Mouse (Mus musculus) embryonic facial prominence, embryonic 12.5 days (tissue): ENCODE data around the gene Spata5. TPM values are rescaled to one million over a fixed set of nuclear protein-coding genes. Genes with fewer than 3 reads are reported as not detected.
"Not testable (repeated sequence)": the region's sequence is repeated elsewhere in the genome, so short reads cannot be mapped to it uniquely, and the experiment has no call there.

Source experiments
- ATAC-seq: fragments of 200-750 bp; cut with Nextera tagmentation; 2 replicates; pipeline ENCODE4 v1.8.0; 2017; ENCODE audit not compliant: insufficient number of reproducible peaks, insufficient read depth, low FRiP score, low TSS enrichment
- H3K27ac ChIP-seq: fragments of 300-500 bp; sonication (generic); 2 replicates; pipeline ENCODE4 v1.5.1; 2016; ENCODE audit warnings: mild to moderate bottlenecking
- H3K27me3 ChIP-seq: fragments of 300-500 bp; sonication (generic); 2 replicates; pipeline ENCODE4 v1.6.1; 2016; ENCODE audit warnings: mild to moderate bottlenecking, moderate library complexity
- H3K36me3 ChIP-seq: fragments of 300-500 bp; sonication (generic); 2 replicates; pipeline ENCODE4 v1.6.1; 2016; ENCODE audit warnings: mild to moderate bottlenecking
- H3K4me1 ChIP-seq: fragments of 300-500 bp; sonication (generic); 2 replicates; pipeline ENCODE4 v1.6.1; 2016
- H3K4me2 ChIP-seq: fragments of 300-500 bp; sonication (generic); replicated peaks from 2 replicates; pipeline ENCODE4 v1.6.1; 2016; ENCODE audit warnings: mild to moderate bottlenecking, moderate library complexity
- H3K4me3 ChIP-seq: fragments of 300-500 bp; sonication (generic); 2 replicates; pipeline ENCODE4 v1.5.1; 2016; ENCODE audit warnings: mild to moderate bottlenecking
- H3K9ac ChIP-seq: fragments of 300-500 bp; sonication (generic); 2 replicates; pipeline ENCODE4 v1.6.1; 2016; ENCODE audit warnings: mild to moderate bottlenecking, moderate library complexity
- H3K9me3 ChIP-seq: fragments of 300-500 bp; sonication (generic); 2 replicates; pipeline ENCODE4 v1.6.1; 2016; ENCODE audit warnings: mild to moderate bottlenecking, moderate library complexity
- WGBS: fragments of 180-500 bp; shearing (Covaris S2); methylation state at CpG from one replicate; pipeline ENCODE4 v1.1.7; 2016; 5-methylcytosine and 5-hydroxymethylcytosine counted together
- polyA plus RNA-seq: library from polyadenylated mRNA; unstranded; fragments of >200 nt; fragmentation: Nextera tagmentation; extraction: Ambion mirVana; gene quantifications from 2 replicates; pipeline ENCODE4 v1.2.1, GENCODE M21; 2016

Gene Spata5
- polyA plus RNA-seq, 1 experiment from 2014 or later, result 50.0 TPM

- Histone ChIP-seq H3K9ac (no peak overlapping the region), H3K4me1 (no peaks in the 10 kb centered on the region), H3K9me3 (no peaks in the 10 kb centered on the region), H3K27ac (no peak overlapping the region), H3K36me3 (no peaks in the 10 kb centered on the region), H3K27me3 (no peaks in the 10 kb centered on the region), H3K4me3 (no peak overlapping the region), H3K4me2 (no peak overlapping the region)
- ATAC-seq, result no peak
These were observed 98.9 kb downstream of the Spata5 start for GRCm38 (mm10) chr3:37518611-37519010.

GRCm38 (mm10) chr3:37520334-37521023 lies 100.8 kb downstream of the Spata5 start:
- 89% methylated on average over 3 of the region's 3 CpGs for WGBS
- Histone ChIP-seq H3K27me3 (no peaks in the 10 kb centered on the region), H3K9ac (no peak overlapping the region), H3K9me3 (no peaks in the 10 kb centered on the region), H3K27ac (no peak overlapping the region), H3K4me2 (no peak overlapping the region), H3K4me1 (no peaks in the 10 kb centered on the region), H3K4me3 (no peak overlapping the region), H3K36me3 (no peaks in the 10 kb centered on the region)
- ATAC-seq, result no peak

- Histone ChIP-seq H3K4me1 (no peaks in the 10 kb centered on the region), H3K27me3 (no peaks in the 10 kb centered on the region), H3K9me3 (0 out of 2 replicates have a peak, but pooled peaks cover 3% of the 10 kb centered on the region), H3K36me3 (0 out of 2 replicates have a peak, but pooled peaks cover 4% of the 10 kb centered on the region), H3K27ac (no peak overlapping the region), H3K4me3 (no peak overlapping the region), H3K4me2 (no peak overlapping the region), H3K9ac (no peak overlapping the region)
- no peak for ATAC-seq
These were observed 112.4 kb downstream of the Spata5 start for GRCm38 (mm10) chr3:37532079-37532478.

GRCm38 (mm10) chr3:37540701-37541100 lies 121.0 kb downstream of the Spata5 start:
- not testable (repeated sequence) for H3K4me1 ChIP-seq, H3K36me3 ChIP-seq
- 95% methylated on average over 2 of the region's 2 CpGs for WGBS

GRCm38 (mm10) chr3:37546351-37546750 lies 126.7 kb downstream of the Spata5 start:
- H3K4me1 ChIP-seq, result no peaks in the 10 kb centered on the region

More at GRCm38 (mm10) chr3:37540701-37541100, 121.0 kb downstream of the Spata5 start:
- H3K9me3 ChIP-seq, H3K27ac ChIP-seq, H3K4me3 ChIP-seq, H3K9ac ChIP-seq, H3K4me2 ChIP-seq, H3K27me3 ChIP-seq, ATAC-seq: not testable (repeated sequence)

GRCm38 (mm10) chr3:37550190-37550589 lies 130.5 kb downstream of the Spata5 start:
- H3K4me2 ChIP-seq, result no peak overlapping the region
- H3K9me3 ChIP-seq, result no peaks in the 10 kb centered on the region
- WGBS, result 87% methylated on average over 3 of the region's 3 CpGs
- no peaks in the 10 kb centered on the region for H3K36me3 ChIP-seq
- H3K4me3 ChIP-seq, result no peak overlapping the region
- H3K4me1 ChIP-seq, result no peaks in the 10 kb centered on the region
- H3K27me3 ChIP-seq, result no peaks in the 10 kb centered on the region
- no peak for ATAC-seq
- H3K9ac ChIP-seq, result no peak overlapping the region
- H3K27ac ChIP-seq, result no peak overlapping the region

More at GRCm38 (mm10) chr3:37546351-37546750, 126.7 kb downstream of the Spata5 start:
- H3K4me2 ChIP-seq, result no peak overlapping the region
- no peaks in the 10 kb centered on the region for H3K36me3 ChIP-seq
- H3K4me3 ChIP-seq, result no peak overlapping the region
- no peak overlapping the region for H3K27ac ChIP-seq
- no peaks in the 10 kb centered on the region for H3K9me3 ChIP-seq
- ATAC-seq, result no peak
- H3K9ac ChIP-seq, result no peak overlapping the region
- no peaks in the 10 kb centered on the region for H3K27me3 ChIP-seq
- WGBS, result 89% methylated on average over 4 of the region's 4 CpGs

- no peak for ATAC-seq
- Histone ChIP-seq H3K27me3 (no peaks in the 10 kb centered on the region), H3K9ac (no peak overlapping the region), H3K4me1 (no peaks in the 10 kb centered on the region), H3K36me3 (no peaks in the 10 kb centered on the region), H3K4me3 (no peak overlapping the region), H3K9me3 (no peaks in the 10 kb centered on the region), H3K27ac (no peak overlapping the region), H3K4me2 (no peak overlapping the region)
- 69% methylated on average over 1 of the region's 1 CpGs for WGBS
These were observed 130.9 kb downstream of the Spata5 start for GRCm38 (mm10) chr3:37550594-37550993.

GRCm38 (mm10) chr3:37551486-37551885 lies 131.8 kb downstream of the Spata5 start:
- H3K9ac ChIP-seq, result no peak overlapping the region
- 76% methylated on average over 1 of the region's 1 CpGs for WGBS
- H3K4me2 ChIP-seq, result no peak overlapping the region
- ATAC-seq, result no peak
- no peaks in the 10 kb centered on the region for H3K27me3 ChIP-seq
- H3K36me3 ChIP-seq, result no peaks in the 10 kb centered on the region
- H3K4me1 ChIP-seq, result peaks cover 7% of the 10 kb centered on the region
- no peaks in the 10 kb centered on the region for H3K9me3 ChIP-seq
- H3K4me3 ChIP-seq, result no peak overlapping the region
- H3K27ac ChIP-seq, result no peak overlapping the region

- H3K9ac ChIP-seq, result no peak overlapping the region
- WGBS, result 81% methylated on average over 3 of the region's 3 CpGs
- no peak overlapping the region for H3K4me3 ChIP-seq
- no peaks in the 10 kb centered on the region for H3K27me3 ChIP-seq
- H3K4me1 ChIP-seq, result peaks cover 12% of the 10 kb centered on the region
- no peaks in the 10 kb centered on the region for H3K36me3 ChIP-seq
- H3K27ac ChIP-seq, result no peak overlapping the region
- no peaks in the 10 kb centered on the region for H3K9me3 ChIP-seq
- no peak overlapping the region for H3K4me2 ChIP-seq
- ATAC-seq, result no peak
These were observed 132.5 kb downstream of the Spata5 start for GRCm38 (mm10) chr3:37552244-37552643.

- Histone ChIP-seq H3K36me3 (no peaks in the 10 kb centered on the region), H3K4me1 (peaks cover 15% of the 10 kb centered on the region), H3K27me3 (no peaks in the 10 kb centered on the region), H3K4me3 (no peak overlapping the region), H3K27ac (no peak overlapping the region), H3K4me2 (no peak overlapping the region), H3K9me3 (no peaks in the 10 kb centered on the region), H3K9ac (no peak overlapping the region)
- ATAC-seq, result no peak
- 84% methylated on average over 1 of the region's 1 CpGs for WGBS
These were observed 133.8 kb downstream of the Spata5 start for GRCm38 (mm10) chr3:37553371-37554033.

GRCm38 (mm10) chr3:37556412-37557113 lies 136.9 kb downstream of the Spata5 start:
- 0 out of 2 replicates have a peak, but pooled peaks have one; percentile 56 for ATAC-seq
- H3K27me3 ChIP-seq, result no peaks in the 10 kb centered on the region
- no peaks in the 10 kb centered on the region for H3K36me3 ChIP-seq
- peaks cover 15% of the 10 kb centered on the region for H3K4me1 ChIP-seq
- H3K9me3 ChIP-seq, result no peaks in the 10 kb centered on the region
- no peak overlapping the region for H3K9ac ChIP-seq
- WGBS, result 20% methylated on average over 7 of the region's 7 CpGs
- H3K27ac ChIP-seq, result peak overlapping the region; percentile 83
- no peak overlapping the region; the same call in 1 of the 2 replicates for H3K4me2 ChIP-seq
- no peak overlapping the region for H3K4me3 ChIP-seq
